Mouse (Mus musculus) ovary, postnatal 14 days (tissue): Measurements from ENCODE around the gene Arl14.
"Not testable (repeated sequence)": the region's sequence is repeated elsewhere in the genome, so short reads cannot be mapped to it uniquely, and the experiment has no call there.

Source experiments
- DNase-seq: peaks from one replicate; pipeline ENCODE4 v3.0.0; 2022; ENCODE audit warnings: low spot score

Gene Arl14

DNA sequence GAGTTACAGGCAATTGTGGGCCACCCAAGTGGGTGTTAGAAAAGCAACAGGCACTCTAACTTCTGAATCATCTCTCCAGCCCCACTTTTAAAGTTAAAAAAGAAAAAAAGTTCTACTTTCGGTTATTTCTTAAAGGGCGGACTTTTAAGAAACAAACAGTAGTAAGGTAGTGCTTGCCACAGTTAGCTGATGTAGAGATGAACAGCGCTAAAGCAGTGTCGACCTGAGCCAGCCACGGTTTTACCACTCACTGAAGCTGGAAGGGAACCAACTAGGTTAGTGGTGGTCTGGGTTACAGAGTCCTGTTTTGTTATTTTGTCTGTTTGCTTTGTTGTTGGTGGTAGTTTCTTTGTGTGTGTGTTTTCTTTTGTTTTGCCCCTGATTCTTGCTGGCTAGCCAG is 8.8 kb upstream of the Arl14 start:
- no peak for DNase-seq

DNA sequence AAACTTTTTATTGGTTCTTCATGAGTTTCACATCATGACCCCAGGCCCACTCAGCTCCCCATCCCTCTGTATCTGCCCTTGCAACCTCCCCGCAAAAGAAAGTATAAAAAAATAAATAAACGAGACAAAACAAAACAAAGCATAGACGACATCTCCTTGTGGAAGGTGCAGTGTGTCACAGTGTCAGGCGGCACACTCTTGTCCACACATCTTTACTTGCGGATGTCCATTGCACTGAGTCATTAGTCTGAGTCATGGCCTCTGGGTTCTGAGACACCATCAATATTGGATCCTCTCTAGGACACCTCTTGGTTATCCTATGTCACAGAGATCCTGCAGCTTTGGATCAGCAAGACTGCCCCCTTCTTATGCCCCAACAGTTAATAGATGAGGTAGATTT is 7.7 kb upstream of the Arl14 start:
- DNase-seq = no peak

DNA sequence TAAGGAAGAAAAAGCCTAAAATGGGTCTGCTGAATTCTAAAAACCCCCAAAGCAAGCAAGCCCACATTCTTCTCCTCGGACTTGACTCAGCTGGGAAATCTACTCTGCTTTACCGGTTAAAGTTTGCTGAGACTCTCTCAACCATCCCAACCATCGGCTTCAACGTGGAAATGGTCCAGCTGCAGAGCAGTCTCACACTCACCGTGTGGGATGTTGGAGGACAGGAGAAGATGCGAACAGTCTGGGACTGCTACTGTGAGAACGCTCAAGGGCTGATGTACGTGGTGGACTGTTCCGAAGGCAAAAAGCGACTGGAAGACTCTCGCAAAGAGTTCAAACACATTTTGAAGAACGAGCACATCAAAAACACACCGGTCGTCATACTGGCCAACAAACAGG is 282 bp downstream of the Arl14 start:
- DNase-seq = no peak

DNA sequence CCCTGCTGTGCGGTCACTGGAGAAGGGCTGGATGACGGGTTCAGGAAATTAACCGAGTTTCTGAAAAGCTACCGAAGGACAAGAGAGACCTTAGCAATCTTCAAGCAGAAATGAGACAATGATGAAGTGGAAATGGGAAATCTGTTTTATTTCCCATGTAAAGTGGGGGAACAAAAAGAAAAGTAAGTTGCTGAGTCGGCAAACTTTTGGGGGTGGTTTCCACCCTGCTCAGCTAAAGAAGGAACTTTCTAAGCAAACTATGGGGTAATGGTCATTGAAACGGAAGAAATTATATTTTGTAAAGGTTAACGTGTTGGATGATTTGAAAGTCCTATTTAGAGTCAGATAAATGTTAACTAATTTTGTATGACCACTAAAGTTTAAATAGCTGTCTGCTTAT is 768 bp downstream of the Arl14 start:
- DNase-seq = no peak

DNA sequence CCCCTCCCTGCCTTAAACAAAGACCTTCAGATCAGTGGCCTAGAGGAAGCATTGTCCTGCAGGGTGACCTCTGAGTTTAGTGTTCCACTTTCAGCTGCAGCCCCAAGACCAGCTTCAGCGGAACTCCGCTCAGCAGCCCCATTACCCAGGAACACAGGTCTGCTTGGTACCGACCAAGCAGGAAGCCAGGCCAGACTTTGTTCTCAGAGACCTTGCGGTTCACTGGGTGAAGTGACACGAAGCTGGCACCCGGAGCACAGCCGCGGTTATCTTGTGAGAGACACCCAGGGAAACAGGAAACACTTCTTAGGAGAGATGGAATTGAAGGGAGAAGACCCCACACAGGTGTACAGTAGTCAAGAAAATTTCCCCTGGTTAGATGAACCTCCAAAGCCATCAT is 1.4 kb downstream of the Arl14 start:
- no peak for DNase-seq

DNA sequence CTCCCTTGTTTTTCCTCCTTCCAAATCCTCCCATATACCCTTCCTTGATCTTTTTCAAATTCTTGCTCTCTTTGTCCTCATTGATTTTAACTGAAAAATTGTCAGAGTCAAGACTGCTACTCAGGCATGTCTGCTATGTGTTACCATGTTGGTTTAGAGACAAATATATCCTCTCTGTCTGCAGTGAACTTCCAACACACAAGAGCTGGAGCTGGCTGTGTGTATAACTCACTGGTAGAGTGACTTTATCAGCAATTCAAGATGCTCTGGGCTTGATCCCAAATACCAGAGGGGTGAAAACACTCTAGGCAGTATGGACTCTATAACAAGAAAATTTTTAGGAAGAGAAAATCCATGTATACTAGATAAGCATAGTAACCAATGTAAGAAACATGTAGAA is 2.8 kb downstream of the Arl14 start:
- no peak for DNase-seq

DNA sequence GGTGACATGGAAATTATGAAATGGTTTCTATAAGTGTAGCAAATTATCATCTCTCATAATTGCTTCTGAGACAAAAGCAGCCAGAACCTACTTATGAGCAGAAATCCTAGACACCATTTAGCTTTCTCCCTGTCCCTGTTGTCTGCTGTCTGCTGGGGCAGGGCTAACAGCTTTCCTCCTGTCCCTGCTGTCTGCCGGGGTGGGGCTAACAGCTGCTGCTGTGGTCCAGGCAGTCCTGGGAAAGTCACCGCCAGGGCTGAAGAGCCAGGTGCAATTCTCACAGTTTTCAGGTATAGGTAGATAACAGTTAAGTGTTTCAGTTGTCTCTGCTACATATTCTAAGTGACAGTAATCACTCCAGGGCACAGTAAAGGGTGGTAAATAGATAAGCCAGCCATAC is 4.3 kb downstream of the Arl14 start:
- no peak for DNase-seq

DNA sequence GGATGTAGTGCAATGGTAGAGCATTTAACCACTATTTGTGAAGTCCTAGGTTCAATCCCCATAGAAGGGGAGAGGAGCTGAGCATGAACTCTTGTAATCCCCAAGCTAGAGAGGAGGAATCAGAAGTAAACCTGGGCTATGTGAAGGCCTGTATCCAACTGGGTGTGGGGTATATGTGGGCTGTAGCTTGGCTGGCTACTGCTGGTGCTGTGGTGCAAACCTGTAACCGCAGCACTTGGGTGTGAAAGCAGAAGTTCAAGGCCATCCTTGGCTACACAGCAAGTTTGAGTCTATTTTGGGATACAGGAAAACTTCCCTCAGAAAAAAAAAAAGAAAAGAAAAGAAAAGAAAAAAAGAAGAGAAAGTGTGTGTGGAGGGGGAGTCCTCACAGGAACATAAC is 5.8 kb downstream of the Arl14 start:
- DNase-seq = no peak

DNA sequence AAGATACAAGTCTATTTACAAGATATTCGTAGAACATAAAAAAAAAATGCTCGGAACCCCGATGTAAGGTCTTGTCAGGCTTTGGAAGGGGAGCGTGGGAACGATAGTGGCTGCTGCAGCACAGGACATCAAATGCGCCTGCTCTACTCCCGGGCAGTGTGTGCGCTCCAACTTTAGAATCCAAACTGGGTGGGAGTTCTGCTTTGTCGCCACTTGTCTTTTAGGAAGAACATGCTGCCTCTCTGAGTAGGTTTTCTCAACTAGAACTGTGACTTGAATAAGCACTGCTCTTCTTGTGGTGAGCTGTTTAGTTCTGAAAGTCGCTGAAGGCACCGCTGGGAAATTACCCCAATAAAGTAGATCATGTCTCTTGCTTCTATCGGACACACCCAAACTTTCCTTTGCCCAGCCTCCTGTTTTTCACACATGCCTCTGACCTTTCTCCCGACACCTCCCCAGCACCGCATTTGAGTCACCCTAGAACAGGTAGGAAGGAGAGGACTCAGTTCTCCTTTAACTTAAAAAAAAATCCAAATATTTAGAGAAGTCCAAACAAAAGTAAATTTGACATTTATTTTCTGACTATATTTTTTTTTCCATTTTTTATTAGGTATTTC is 9.4 kb downstream of the Arl14 start:
- DNase-seq = no peak

DNA sequence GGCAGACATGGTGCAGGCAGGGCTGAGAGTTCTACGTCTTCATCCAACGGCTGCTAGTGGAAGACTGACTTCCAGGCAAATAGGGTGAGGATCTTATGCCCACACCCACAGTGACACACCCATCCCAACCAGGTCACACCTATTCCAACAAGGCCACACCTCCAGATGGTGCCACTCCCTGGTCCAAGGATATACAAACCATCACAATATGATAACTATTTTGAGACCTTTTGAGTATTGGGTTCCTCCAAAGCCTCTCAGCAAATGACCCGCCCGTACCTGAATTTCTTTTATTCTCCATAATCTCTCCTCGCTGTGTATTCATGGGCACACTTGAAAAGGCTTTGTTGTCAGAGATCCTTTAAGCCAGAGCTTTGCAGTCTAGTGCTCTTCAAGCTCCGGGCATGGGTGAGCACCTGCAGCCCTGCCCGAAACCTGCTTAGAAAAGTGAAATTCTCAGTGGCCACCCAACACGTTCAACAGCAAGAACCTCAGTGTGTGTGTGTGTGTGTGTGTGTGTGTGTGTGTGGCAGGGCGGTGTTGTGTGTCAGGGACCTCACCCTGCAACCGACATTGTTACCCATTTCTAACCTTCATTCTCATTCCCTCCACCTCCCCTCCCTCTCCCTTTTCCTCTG is 11.5 kb downstream of the Arl14 start:
- DNase-seq = not testable (repeated sequence)

DNA sequence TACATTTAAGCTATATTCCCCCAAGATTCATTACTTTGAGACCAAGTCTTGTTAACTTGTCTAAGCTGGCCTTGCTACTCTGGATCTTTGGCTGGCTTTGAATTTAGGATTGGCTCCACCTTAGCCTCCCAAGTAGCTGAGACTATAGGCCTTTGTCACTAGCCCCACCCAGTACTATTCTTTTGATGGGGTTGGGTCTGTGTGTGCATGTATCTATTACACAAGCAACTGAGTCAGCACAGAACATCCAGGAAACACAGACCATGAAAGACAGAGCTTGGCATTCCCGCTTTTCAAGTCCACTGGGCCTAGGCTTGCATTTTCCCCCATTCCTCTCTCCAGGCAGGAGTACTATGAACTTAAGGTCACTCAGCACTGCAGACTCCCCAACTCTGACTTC is 12.3 kb downstream of the Arl14 start:
- DNase-seq = no peak

DNA sequence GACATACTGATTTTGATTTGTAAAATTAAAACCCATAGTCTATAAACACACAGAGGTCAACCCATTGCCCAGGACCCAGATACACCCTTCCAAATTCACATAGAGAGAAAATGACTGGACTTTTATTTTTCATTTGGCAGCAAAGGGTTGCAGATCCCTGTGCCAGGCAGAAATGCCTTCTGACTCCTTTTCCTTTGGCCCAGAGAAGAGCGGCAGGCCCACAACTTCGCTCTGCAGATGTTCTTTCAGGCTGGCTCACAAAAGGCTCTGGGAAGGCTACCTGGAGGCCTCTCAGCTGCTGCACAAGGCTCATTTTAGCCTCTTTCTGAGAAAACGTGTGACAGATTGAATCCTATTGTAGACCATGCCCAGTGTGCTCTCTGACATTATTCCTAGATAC is 13.6 kb downstream of the Arl14 start:
- no peak for DNase-seq

DNA sequence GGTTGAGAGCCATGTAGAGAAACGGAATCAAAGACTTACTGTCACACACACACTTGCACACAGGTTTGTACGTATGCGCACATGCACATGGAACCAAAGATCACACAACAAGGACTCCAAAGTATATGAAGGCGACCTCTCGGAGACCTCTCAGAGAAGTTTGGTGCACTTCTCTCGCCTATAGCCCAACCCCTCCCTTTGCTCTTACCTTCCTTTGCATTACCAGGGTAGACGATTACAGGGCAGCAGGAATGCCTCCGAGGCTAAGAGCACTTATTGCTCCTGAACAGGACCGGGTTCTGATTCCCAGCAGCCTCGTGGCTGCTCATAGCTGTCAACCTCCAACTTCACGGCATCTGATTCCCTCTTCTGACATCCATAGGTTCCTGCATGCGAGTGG is 14.3 kb downstream of the Arl14 start:
- DNase-seq = no peak

DNA sequence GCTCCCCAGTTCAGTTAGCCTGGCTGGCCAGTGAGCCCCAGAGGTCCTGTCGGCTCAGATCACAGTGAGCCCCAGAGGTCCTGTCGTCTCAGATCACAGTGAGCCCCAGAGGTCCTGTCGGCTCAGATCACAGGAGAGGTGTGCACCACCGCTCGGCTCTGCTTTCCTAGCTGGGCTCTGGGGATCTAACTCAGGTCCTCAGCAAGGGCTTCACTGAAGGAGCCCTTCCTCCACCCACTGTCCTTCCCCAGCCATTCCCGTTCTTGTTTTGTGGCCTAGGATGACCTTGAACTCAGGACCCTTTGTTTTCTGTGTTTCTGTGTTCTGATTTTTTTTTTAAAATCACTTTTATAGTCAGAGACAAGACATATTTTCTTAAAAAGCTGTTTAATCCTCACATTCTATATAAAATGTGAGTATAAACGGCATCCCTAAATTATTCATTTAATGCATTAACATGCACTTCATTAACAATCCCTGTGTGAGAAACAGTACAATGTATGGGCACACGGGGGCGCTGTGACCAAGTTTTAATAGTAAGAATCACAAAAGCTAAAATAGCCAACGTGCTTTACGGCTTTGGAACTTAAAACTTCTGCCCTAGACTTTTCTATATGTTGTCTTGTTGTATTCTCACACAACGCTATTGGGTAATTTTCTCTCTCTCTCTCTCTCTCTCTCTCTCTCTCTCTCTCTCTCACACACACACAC is 16.1 kb downstream of the Arl14 start:
- DNase-seq = peak; percentile 58

DNA sequence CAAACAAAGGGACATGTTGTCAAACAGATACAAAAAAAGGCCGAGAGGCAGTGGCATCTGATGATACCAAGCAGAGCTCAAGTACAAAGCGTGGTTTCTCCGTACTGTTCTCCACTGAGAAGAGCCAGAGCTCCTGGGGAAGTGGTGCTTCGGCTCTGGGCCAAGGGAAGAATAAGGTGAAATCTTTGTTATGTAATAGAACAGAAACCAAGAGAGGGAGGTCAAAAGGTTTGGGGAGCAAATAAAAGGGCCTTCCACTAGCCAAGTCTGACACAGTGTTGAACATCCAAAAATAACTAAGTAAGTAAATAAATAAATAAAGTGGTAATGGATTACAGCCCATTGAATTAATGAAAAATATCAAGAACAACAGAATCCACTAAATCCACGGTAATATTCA is 17.0 kb downstream of the Arl14 start:
- no peak for DNase-seq

DNA sequence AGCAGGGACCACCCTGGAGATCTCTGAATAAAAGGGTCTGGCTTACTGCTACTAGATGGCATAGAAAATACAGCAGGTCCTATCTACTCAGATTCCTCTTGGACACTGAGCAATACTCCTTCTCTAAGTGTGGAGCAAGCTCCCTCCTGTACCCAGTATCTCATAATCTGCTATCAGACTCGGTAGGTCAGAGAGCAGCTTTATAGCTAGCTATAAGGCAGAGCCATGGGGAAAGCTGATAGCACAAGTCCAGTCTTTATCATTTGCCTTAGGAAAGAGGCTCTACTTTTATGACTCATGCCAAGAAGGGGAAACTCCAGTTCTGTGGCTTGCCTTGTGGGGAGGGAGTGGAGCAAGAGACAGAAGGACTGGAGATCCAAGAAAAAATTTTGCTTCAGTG is 18.8 kb downstream of the Arl14 start:
- no peak for DNase-seq

DNA sequence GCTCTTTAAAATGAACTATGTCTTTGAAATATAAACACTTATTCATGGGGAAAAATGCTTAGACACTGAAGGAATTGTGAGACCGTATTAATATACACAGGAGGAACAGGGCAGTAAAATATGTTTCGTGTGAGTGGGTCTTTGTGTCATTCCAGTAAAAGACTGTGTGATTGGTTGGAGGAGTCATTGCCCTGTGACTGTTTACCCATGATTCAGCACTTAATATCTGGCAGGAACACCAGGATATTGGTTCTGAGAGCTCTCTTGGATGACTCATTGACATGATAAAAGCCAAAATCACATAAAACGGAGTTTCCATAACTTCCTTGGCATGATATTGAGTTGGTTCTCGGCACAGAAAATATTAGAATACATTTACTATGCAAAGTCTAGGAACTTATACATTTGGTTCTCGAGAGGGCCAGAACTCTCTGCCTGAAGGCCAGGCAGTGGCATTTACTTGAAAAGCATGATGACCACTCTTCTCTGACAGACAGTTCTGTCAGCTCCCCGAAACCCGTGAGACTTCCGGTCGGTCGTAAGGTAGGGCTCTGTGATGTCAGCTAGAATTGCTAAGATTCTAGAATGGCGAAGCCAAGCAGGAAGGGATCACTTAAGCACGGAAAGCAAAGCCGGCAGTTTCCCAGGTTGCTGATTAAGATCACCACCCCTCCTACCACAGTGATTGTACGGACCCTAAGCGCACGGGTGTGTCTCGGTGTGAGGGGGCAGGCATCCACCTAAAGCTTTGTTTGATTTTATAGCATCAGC is 31.1 kb downstream of the Arl14 start:
- DNase-seq = no peak

DNA sequence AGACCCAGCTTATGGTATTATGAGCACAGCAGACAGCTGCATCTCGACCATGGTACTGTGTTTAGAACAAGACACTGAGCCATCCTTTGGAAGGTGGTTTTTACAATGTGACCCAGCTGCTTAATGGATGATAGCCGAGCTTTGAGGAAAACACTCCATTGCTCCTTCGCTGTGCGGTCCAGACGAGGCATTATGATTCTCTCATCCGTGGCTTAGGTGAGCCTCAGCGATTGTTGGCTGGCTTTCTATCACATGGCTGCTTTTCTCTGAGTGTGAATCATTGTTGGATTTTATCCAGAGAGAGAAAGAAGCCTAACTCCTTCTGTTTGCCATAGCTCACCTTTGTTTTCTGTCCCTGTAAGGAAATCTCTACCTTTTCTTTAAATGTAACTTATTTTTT is 32.5 kb downstream of the Arl14 start:
- no peak for DNase-seq

DNA sequence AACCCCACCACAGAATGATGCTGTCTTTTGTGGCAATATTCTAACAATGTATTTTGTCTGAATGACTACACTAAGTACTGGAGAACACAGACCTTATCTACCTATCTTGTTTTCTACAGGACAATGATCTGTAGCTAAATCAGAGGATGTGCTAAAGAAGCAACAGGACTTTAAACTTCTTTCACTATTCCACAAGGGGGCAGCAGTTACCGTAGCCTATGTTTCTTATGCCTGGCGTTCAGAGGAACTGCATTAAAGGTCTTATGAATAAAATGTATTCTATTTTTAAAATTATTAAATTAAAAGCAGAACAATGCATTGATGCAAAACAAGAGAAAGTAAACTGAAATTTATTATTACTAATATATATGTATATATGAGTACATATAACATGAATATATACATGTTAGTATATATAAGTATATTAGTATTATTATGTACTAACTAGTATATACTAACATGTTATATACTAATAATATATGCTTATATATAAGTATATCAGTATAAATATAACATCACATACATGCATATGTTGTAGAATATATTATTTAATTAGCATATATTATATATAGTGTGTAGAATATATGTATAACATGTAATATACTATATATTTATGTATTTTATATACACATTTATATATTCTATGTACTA is 35.0 kb downstream of the Arl14 start:
- peak; percentile 49 for DNase-seq

DNA sequence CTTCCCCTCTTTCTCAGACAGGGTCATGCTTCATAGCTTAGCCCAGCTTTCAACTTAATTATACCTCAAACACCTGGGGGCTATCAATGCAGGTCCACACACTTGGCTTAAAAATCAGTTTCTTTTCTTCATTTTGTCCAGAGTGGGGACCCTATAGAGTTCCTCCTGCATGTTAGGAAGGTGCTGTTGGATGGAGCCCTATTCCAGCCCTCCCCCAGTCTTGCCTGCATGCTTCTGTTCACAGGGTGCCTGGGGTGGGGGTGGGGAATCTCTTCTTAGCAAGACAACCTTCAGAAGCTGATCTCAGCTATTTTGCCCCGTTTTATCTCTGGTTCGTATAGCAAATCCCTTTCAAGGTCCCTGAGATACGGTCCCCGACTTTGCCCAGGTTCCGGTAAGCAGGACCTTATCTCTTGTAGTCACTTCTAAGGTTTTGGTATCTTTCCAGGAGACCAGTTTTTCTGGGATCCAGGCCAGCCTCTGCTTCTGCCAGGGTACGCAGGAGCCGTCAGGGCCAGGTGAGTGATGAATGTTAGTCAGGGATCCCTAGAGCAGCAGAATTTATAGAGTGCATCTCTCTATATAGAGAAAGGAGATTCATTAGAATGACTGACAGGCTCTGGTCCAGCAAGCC is 40.9 kb downstream of the Arl14 start:
- DNase-seq = no peak

DNA sequence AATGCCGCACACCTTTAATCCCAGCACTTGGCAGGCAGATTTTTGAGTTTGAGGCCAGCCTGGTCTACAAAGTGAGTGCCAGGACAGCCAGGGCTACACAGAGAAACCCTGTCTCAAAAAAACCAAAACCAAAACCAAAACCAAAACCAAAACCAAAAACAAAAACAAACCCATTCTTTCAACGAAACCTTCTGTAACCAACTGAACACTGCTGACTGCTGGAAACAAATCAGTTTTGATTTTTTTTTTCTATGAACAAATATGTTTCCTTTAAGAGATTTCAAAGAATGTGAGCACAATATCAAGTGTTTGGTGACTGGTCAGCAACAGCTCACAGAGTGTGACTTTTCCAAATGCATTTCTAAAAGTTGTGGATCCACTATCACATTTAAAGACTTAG is 42.1 kb downstream of the Arl14 start:
- DNase-seq = not testable (repeated sequence)

DNA sequence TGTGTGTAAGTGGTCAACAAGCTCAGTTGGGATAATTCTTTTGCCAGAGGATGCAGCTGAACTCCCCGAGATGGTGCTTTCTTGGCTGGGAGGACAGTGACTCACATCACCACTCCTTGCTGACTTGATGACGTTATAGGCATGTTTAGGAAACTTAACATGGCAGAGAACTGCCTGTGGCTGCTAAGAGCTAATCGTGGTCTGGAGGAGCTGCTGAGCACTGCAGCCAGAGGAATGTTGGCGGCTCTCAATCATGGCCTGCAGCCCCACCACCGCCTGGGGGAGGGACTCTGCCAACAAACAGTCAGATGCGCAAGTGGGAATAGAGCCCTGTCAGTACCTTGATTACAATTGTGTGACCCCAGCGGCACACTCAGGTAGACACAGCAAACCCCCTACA is 49.6 kb downstream of the Arl14 start:
- DNase-seq = no peak
